Mouse (Mus musculus) spleen, postnatal 4 days (tissue): Measurements from ENCODE around the gene Banp.
A peak's percentile ranks its signal among the peaks of the same experiment; 100 is the strongest.

Experiments used
- DNase-seq, 2 experiments: peaks; one replicate each; pipeline ENCODE4 v3.0.0; 2022; ENCODE audit warnings: low spot score in 2 of 2

The Banp gene

DNA sequence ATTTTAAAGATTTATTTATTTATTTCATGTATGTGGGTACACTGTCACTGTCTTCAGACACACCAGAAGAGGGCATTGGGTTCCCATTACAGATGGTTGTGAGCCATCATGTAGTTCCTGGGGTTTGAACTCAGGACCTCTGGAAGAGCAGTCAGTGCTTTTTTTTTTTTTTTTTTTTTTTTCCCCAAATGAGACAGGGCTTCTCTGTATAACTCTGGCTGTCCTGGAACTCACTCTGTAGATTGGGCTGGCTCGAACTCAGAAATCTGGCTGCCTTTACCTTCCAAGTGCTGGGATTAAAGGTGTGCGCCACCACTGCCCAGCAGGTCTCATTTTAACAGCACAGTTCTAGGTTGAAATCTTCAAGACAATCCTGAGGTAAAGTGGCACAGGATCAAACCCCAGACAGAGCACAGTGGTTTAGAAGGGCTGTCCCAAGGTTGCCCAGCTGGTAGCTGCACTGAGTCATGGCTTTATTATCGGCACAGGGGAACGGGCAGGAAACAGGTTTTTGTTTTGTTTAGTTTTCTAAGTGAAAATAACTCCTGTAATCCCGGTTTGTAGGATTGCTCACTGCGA, at the start of gene Banp:
Gene Banp, plus strand, starts transcription at position 529 of the 579 bp plus-strand sequence.
- no peak for DNase-seq

DNA sequence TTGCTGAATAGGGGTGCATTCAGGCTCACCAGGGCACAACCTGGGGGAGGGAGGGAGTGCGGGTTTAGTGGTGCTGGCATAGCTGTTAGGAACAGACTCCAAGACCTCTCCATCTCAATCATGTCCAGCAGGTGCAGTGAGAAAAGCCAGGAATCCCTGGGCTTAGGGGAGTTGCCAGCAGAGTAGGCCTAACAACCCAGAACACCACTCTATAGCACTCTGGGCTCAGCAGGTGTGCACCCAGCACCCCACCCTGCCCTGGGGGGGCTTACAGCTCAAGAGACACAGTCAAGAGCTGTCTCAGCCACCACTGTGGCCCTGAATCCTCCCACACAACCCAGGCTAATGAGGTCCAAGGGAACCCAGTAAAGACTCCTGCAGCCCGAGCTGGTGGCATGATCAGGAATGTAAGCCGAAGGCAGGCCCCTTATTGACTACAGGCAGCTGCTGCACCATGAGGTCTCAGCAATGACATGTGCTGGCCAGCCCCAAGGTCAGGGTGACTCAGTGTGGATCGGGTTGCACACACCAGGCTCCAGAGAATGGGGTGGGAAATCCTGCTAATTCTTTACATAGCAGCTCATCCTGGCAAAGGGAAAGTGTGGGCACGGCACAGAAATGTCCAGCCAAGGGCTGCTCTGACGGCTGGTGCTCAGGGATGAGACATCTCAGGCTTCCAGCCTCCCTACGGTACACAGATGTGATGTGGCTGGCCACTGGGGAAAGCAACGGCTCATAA, 47.9 kb upstream of the Banp start:
- no peak for DNase-seq

DNA sequence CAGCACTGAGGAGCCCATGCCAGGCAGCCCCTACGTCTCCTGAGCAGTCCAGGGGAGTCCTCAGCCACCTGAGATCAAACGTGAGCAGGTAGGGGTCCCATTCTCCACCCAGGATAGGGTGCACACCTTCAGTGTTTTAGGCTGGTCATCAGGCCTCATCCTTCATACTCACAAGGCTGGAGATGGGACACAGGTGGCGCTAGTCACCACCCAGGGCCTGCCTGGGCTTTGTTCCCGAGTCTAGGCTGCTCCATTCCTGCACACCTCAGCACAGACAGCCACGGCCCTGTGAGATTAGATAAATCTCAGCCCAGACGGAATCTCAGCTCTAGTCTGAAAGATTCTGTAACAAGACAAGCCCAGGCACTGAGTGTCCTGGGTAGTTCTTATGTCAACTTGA, 45.6 kb upstream of the Banp start:
- DNase-seq = no peak

DNA sequence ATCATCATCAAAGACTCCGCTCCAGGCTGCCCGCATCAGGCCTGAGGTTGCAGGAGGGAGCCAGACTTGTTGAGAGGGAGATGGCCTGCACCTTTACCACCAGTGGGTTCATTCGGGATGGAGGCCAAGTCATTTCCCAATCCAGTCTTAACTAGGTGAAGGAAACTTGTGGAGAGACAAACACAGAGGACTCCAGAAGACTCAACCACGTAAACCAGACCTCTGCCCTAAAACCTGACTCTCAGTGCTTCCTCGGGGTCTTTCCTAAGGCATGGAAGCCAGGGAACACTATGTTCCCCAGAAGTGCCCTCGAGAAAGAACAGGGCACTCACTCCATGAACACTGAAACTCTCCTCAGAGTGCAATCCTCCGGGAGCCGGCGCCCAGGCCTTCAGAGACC, 44.6 kb upstream of the Banp start:
- no peak for DNase-seq

DNA sequence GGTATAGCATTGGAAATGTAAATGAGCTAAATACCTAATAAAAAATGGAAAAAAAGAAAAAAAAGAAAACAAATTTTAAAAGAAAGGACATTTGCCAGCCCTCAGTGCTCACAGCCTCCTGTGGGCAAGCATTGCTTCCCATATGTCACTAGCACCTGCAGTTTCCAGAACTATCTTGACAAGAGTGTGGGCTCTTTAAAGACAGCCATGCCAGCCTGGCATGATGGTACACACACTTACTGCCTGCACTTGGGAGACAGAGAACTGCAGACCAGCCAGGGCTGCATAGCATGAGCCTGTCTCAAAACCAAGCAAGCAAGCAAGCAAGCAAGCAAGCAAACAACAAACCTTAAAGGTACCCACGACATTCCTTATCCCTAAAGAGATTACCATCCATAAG, 44.1 kb upstream of the Banp start:
- no peak for DNase-seq

DNA sequence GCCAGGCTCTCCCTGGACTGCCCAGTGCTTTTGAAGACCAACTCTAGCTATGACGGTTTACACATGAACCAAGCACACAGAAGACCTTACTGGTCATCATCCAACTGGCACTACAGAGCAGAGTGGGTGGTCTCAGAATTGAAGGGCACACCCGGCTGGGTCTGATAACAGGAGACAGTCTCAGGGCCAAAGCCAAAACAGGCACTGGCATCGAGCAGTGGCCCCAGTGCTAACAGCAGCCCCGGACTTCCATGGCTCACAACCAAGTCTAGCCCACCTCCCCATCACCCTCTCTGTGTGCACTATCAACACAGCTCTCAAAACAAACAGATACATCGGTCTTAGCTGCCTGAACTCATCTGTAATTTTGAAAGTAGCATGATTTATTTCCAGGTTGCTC, 43.7 kb upstream of the Banp start:
- DNase-seq = no peak

DNA sequence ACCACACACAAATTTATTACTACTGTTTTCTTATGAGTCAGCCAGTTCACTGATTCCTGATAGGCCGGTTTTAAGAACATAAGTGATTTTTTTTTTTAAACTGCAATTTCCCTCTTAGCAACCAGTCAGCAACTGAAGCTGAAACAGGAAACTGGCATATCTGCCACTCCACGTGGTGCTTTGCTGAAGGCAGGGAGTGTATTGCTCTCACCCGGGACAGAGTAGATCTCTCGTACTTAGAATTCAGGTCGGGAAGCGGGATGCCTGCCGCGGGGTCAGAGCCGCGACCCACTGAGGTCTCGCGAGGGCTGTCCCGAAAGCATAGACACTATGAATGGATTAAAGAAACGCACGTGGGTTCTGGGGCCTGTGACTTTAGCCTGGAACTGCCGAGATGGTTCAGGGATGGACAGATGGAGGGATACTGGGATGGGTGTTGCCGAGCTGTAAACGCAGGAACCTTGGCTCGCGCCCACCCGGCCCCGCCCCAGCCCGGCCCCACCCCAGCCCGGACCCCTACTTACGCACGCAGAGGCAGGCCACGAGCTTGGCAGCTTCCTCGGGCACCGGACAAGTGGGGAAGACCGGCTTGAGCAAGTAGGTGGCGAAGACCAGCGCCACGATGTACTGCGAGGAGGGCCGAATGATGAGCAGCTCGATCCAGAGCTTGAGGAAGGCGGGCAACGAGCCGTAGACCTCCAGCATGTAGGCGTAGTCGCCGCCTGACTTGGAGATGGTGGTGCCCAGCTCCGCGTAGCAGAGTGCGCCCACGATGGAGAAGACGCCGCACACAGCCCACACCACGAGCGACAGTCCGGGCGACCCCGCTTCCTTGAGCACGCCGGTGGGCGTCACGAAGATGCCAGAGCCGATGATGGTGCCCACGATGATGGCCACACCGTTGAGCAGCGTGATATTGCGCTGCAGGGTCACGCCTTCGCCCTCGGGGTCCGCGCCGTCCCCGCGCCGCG, 42.7 kb upstream of the Banp start:
- DNase-seq = peak in 1 of 2 experiments; percentile 76

DNA sequence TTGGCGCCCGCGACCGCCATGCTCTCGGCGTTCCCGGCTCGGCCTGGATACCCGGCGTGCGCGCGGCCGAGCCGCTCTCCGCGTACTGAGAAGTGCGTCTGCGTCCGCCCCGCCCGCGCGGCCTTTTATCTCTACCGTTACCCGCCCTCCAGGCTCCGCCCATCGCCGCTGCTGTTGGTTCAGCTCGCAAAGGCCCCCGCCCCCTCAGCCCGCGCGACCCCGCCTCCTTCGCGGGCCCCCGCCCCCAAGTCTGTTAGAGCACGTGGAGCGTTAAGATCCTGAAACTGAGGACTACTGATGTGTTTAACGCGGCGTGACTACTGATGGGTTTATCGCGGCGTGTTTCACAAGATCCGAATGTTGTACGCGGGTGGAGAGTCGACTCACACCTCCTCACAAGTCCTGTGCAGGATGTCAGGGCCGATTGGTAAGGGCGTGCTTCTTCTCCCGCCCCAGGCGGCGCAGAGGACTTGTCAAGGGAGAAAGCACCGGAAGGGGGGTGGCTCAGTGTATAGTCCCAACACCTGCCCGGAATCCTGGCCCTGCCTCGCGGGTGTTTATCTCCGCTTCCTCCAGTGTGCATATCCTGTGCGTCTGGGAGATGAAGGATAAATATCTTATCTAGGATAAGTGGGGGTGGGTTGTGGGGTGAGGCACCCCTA, 41.8 kb upstream of the Banp start, which contains the start of gene Slc7a5:
Gene Slc7a5, minus strand, starts transcription at position 108 of the 662 bp plus-strand sequence.
- DNase-seq = peak; percentile 99 to 100

DNA sequence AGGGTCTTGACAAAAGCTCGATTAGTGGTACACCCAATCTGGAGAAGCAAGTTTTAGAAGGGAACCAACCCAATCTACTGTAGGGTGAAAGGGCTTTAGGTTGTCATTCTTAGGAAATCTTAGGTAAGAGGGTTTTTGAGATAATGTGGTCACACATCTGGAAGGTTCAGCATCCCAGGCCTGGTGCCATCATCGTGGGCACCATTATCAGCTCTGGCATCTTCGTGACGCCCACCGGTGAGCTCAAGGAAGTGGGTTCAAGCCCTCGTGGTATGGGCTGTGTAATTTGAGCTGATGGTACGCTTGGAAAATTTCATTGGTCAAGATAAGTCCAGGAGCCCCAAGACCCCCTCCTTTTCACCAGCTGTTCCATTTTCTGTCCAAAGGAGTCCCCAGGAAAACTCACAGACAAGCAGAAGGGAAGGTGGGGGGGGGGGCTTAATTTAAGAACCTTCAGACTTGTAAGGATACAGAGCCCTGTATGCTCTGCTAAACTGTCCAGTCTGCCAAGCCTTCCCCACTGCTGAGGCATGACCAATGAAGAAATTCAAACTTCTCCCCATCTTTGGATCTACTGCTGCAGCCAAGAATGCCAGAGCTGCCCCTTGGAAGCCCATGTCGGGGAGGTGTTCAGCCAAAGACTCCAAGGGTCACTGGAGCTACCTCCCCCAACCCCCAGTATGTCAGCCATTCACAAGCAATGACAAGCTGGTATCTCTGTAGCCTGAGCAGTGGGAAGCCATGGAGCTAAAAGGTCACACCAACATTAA, 41.0 kb upstream of the Banp start:
- DNase-seq = no peak

DNA sequence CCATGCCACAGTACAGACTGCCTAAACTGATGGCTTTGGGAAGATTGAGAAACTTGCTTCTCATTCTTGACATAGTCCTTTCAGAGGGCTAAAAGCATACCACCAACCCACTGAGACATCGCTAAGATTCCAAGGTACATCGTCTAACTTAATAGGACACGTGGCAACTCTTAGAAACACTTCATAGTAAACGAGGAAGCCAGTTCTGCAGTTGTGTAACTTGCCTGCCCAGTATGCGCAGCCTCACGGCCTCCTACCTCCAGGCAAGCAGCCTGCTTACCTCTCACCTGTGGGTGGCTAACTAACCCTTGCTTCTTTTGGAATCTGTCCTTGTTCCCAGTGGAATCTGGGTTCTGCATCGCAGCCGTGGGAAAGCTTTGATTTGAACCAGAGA, 40.4 kb upstream of the Banp start:
- DNase-seq = no peak

DNA sequence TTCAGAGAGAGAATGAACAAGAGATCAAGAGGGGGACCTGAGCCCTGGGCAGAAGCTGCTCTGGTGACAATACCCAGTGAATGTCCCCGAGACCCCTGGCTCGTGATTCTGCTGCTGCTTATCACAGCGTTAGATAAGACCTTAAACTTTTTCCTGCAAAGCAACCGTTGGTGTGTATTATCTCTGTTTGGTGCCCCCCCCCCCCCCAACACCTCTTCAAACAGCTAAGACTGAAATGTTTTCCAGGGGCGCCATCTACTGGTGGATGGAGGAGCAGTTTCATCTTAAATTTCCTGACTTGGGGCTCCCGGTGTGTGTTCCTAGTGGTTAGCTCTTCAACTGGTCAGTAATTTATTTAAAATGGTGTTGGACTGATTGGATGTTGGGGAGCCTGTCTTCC, 39.9 kb upstream of the Banp start:
- peak; percentile 82 to 92 for DNase-seq

DNA sequence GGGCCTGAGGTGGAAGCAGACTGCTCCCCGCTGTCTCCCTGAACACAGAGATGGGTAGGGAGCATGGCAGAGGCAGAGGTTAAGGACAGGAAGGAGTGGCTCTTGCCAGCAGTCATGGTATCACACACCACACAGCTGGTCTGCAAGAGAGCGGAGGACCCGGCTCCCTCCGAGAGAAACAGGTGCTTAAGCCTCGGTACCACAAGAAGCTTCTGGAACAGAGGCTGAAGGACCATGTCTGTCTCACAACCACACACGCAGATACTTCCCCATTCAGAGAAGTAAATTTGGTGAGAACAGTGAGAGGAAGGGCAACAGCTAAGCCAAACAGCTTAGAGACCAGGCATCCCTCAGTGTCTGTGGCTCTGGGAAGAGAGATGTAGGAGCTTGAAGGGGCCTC, 38.1 kb upstream of the Banp start:
- no peak for DNase-seq

DNA sequence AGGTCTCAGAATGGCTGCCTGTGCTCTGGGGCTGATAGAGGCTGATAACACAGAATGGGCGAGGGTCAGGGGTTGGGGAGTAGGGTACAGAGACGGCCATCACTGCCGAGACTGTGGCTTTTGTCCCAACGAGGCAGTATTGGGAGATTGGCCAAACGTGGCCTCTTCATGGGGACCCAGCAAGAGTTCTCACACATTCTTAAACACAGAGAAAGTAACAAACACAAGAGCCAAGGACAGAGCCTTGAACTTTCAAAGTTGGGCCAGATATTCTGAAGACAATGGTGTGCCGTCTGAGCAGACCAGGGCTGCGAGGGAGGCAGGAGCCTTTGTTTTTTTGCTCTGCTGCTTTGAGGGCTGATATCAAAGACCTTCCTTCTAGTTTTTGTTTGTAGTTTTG, 37.6 kb upstream of the Banp start:
- no peak for DNase-seq

DNA sequence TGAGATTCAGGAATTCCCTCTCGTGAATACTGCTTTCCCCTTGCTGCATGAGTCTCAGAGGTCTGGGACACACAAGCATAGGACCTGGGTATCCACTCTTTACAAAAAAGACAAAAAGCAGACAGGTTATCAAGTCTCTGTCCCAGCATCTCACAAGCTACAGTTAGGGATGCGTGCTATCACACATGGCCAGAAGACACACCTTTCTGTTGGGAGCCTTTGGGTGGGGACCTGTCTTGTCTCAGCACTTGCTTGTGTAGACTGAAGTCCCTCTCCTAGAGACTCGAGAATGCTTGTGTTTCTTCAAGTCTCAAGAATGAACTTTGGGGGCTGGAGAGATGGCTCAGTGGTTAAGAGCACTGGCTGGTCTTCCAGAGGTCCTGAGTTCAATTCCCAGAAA, 36.7 kb upstream of the Banp start:
- no peak for DNase-seq

DNA sequence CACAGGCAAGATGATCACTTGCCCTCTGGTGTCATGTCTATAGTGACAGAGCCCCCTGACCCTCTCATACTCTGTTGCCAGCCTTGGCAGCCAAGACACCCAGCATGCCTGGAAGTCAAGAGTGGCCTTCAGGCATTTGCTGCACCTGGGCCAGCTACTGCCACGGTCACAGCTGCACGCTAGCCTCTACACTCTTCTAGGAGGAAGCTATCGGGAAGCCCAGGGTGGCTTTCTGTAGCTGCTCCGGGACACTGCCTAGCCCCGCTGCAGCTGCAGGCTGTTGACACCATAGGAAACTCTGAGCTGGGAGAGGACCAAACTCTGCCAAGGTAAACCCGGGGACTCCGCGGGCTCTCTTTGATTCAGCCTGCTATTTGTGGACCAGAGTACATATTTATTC, 36.2 kb upstream of the Banp start:
- no peak for DNase-seq

DNA sequence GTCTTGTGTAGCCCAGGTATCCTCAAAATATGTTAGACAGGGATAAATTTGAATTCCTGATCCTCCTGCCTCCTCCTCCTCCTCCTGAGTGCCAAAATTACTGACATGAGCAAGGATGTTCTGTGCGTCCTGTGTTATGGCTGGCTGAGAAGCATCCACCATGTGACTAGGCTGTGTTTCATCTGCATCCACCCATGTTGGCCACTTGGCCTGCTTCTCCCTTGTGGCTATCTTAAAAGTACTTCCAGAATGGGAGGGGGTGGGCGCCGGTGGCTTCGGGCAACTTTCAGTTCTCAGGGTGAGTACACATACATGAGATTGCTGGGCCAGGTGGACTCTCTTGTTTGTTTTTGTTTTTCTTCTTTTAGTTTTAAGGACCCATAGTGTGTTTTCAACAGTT, 30.4 kb upstream of the Banp start:
- DNase-seq = no peak

DNA sequence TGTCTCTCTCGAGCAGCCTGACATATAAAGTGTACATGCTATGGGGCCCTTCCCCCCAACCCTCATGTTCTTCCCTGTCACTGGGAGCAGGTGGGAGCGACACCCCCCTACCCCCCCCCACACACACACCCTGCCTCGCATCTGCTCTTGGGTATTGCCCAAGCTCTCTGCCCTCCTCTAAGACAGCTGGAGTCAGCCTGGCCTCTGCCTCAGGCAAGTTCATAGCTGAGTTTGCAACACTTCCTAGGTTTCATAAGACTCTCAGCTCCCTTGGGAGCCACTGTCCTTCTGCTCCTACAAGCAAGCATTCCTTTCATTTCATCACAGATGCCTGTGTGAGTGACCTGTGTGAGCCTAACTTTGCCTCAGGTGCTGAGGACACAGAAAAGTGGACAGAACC, 29.8 kb upstream of the Banp start:
- no peak for DNase-seq

DNA sequence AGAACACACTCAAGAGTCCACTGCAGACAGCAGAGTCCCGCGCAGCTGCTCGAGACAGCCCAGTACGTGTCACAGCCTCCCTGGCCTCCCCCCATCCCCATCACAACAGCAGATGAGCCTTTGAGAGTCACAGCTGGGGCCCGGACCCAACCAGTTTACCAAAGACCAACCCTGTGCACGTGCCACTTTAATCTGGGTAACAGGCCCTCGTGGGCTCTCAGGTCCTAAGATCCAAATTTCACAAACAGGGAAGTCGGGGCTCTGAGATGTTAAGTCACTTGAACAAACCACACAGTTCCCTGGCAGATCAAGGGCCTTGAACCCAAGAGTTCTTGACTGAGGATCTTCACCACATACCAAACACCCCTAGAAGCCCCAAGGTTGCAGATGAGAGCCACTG, 28.0 kb upstream of the Banp start:
- DNase-seq = no peak

DNA sequence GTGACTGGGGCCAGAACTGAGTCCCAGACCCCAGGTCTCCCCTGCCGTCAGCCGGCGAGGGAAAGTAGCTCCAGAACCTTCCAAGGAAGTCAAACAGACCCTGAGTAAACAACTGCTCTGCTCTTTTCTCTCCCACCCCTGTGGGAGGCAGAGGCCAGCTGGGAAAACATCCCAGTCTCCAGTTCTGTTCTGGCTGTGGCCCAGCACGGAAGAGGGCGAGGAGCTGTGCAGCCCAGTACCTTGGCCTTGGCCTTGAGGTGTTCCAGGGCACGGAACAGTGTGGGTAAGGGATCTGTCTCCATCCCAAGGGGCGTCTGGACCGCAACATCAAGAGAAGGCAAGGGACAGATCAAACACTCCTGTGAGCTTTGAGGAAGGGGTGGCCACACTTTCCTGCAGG, 27.4 kb upstream of the Banp start:
- DNase-seq = no peak

DNA sequence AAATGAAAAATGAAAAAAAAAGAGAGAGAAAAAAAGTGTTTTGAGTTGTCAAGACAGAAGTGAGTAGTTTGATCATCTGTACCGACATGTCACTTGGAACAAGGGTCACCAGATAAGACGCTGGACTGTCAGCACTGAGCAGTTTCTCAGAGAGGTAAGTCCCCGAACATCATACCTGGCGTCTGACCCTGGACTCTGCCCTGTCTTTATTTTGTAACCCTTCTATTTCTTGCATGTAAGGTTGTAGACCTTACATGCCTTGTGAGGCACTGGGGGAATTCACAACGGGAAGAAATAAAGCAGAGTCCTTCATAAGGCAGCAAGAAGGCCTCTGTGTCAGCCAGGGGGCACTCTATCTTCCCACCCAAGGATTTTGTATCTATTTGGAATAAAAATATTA, 24.9 kb upstream of the Banp start:
- DNase-seq = no peak

DNA sequence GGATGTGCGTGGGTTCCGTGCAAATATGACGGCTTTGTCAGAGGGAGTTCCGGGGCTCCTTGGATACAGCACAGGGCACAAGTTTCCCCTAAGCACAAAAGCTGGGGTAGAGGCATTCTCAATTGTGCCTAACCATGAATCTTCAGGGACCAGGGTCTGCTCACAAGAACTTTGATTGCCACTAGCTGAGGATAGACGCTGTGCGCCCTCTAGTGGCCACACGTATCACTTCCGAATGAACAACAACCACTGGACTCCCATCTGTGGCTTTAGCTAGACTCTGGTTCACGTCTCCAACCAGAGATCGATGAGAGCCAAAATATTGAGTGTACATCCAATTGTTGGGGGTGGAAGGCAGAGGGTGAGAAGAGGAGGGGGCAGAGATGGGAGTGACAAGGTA, 23.9 kb upstream of the Banp start:
- DNase-seq = peak; percentile 74 to 92
